Mouse (Mus musculus) testis, adult 2 months (tissue): Measurements from ENCODE around the gene Gimd1.

Source experiments
- CTCF ChIP-seq: fragments of 200-500 bp; IDR thresholded peaks from 2 replicates; pipeline ENCODE4 v1.5.1; 2012; ENCODE audit warnings: low read depth, mild to moderate bottlenecking, inconsistent platforms, low read length, moderate library complexity; ENCODE audit not compliant: control insufficient read depth, insufficient read depth, insufficient replicate concordance
- POLR2A ChIP-seq: fragments of 200-500 bp; IDR thresholded peaks from 2 replicates; pipeline ENCODE4 v1.6.1; 2012; ENCODE audit warnings: low read depth, mild to moderate bottlenecking, inconsistent platforms, low read length, moderate library complexity; ENCODE audit not compliant: control insufficient read depth

- TF ChIP-seq CTCF, result no peak
- no peak for TF ChIP-seq POLR2A
Observed at GRCm38 (mm10) chr3:132637080-132637479, 7.5 kb downstream of the Gimd1 start.
